ENCODE assay signal across 7 mouse cellular contexts in the genomic region with DNA sequence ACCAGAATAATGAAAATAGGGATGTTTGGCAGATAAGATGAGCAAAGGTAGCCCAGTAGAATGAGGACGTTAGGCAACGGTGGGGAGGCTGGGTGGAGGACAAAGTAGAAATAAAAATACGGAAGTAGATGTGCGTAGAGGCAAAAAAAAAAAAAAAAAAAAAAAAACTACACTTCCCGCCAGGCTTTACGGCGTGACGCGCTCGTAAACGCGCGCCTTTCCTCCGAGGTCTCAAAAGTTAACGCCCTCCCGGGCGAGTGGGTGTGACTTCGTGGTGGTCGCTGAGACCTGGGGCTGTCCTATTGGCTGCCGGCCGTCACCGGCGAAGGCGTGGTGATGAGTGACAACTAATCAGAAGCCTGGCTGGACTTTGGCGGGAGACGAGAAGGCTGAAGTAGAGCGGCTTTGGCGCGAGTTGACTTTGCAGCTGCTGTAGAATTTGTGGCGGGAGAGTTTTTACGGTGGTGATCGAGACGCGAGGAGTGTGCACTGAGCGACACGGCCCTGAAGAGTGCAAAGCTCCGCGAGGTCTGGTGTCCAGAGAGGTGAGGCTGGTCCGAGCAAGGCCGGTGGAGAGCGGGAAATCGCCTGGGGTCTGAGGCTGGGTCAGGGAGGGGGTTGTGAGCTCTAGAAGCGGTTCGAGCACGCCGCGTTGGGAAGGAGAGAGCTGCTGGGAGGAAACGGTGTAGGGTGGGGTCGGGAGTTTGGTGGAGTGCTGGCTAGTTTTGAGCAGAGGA. TPM values are rescaled to one million over a fixed set of nuclear protein-coding genes. Genes with fewer than 3 reads are reported as not detected.
DNase-seq lines count a peak whose midpoint lies in the region; ATAC-seq lines count a peak whose summit lies in the region.

A gene (plus strand): TSS at position 365 of the 737 bp plus-strand sequence.

- peak within 1 kb of the TSS; percentile 57 for H3K4me3 ChIP-seq in intestine, embryonic 15.5 days (replicated peaks)
- peak within 1 kb of the TSS; percentile 77 for H3K4me3 ChIP-seq in midbrain, embryonic 10.5 days

- H3K36me3 ChIP-seq in intestine, embryonic 15.5 days = no peaks in the 10 kb centered on the region
- peaks cover 56% of the 10 kb centered on the region for H3K36me3 ChIP-seq in midbrain, embryonic 10.5 days

- WGBS in intestine, embryonic 15.5 days = under 1% methylated on average over 49 of the region's 49 CpGs
- WGBS in midbrain, embryonic 10.5 days = under 1% methylated on average over 49 of the region's 49 CpGs

- peak within 1 kb of the TSS; percentile 97 for H3K4me2 ChIP-seq in intestine, embryonic 15.5 days (replicated peaks)

- intact Hi-C loops in gastrocnemius, postnatal 36 days (cut with DNase I) = loop anchor here (5.0 kb wide), 1 partner anchor 115 kb away; no protein-coding TSS in a partner anchor
- intact Hi-C loops in left cerebral cortex, postnatal 25 days (cut with DNase I) = no loop called here

- DNase-seq in adrenal gland, adult 2 months = peak; percentile 97
- DNase-seq in embryo, embryonic 11.5 days (ENCODE audit: low read depth, low spot score) = peak; percentile 98
- DNase-seq in gastrocnemius, postnatal 36 days = peak; percentile 89 to 95
- peak; percentile 91 to 97 for DNase-seq in left cerebral cortex, postnatal 25 days (ENCODE audit: low spot score in 2 of 2)
- DNase-seq in midbrain, embryonic 10.5 days (ENCODE audit: low spot score) = peak; percentile 98
- peak; percentile 90 for DNase-seq in right cerebral cortex, postnatal 4 days

- peak within 1 kb of the TSS; percentile 74 for H3K27ac ChIP-seq in intestine, embryonic 15.5 days
- peak within 1 kb of the TSS; percentile 88 for H3K27ac ChIP-seq in midbrain, embryonic 10.5 days (replicated peaks)

- H3K9me3 ChIP-seq in intestine, embryonic 15.5 days = no peaks in the 10 kb centered on the region
- H3K9me3 ChIP-seq in midbrain, embryonic 10.5 days (replicated peaks) = no peaks in the 10 kb centered on the region

- ATAC-seq in intestine, embryonic 15.5 days = peak; percentile 94

- H3K27me3 ChIP-seq in intestine, embryonic 15.5 days (replicated peaks) = no peaks in the 10 kb centered on the region
- H3K27me3 ChIP-seq in midbrain, embryonic 10.5 days (ENCODE audit: low read depth, poor library complexity, severe bottlenecking) = no peaks in the 10 kb centered on the region

- H3K9ac ChIP-seq in intestine, embryonic 15.5 days = peak within 1 kb of the TSS; percentile 61

- H3K4me1 ChIP-seq in intestine, embryonic 15.5 days (replicated peaks) = peaks cover 19% of the 10 kb centered on the region
- H3K4me1 ChIP-seq in midbrain, embryonic 10.5 days = peaks cover 42% of the 10 kb centered on the region

RNA-seq across cellular contexts. Expression of the gene that starts here (rescaled TPM):
- total RNA-seq in adrenal gland, adult 2 months (2021) = under 1 TPM; 0.48 to 0.86 TPM
- 0.07 and 0.08 TPM in 2 replicates for polyA plus RNA-seq in adrenal gland, adult 2 months (2012; rRNA removed)
- total RNA-seq in gastrocnemius, postnatal 36 days (2021) = under 1 TPM; 0.20 to 0.64 TPM
- polyA plus RNA-seq in intestine, embryonic 15.5 days (2015; fragmentation: Nextera tagmentation; extraction: Ambion mirVana) = 24.0 and 26.7 TPM in 2 replicates
- under 1 TPM; 0.21 to 0.60 TPM for total RNA-seq in left cerebral cortex, postnatal 25 days (2021)
- 53.3 and 67.8 TPM in 2 replicates for polyA plus RNA-seq in midbrain, embryonic 10.5 days (2016; fragmentation: Nextera tagmentation; extraction: Ambion mirVana)

Comparison
In these comparisons a context has a peak if more than half of its experiments do, and no peak if none do; other contexts are left out.
1. Peak in every context shown above with its lines: DNase-seq, ATAC-seq, H3K4me3 ChIP-seq and H3K27ac ChIP-seq.
2. RNA of the gene that starts here (polyA plus RNA-seq): 53.3 to 67.8 TPM in midbrain, embryonic 10.5 days and 24.0 to 26.7 TPM in intestine, embryonic 15.5 days; 0.07 to 0.08 TPM in adrenal gland, adult 2 months; every median in the first group is over 10 times any median in the second.
3. Peak in DNase-seq in adrenal gland, adult 2 months; RNA of the gene not detected or under 1 TPM.
4. Peak in DNase-seq in gastrocnemius, postnatal 36 days; RNA of the gene not detected or under 1 TPM.
5. Peak in DNase-seq in left cerebral cortex, postnatal 25 days; RNA of the gene not detected or under 1 TPM.